Mouse (Mus musculus) midbrain, embryonic 13.5 days (tissue): ENCODE measurements around the gene Ppil1. TPM values are rescaled to one million over a fixed set of nuclear protein-coding genes. Genes with fewer than 3 reads are reported as not detected.
"Not testable (repeated sequence)": the region's sequence is repeated elsewhere in the genome, so short reads cannot be mapped to it uniquely, and the experiment has no call there.

ENCODE experiments used
- ATAC-seq: fragments of 200-750 bp; cut with Nextera tagmentation; 2 replicates; pipeline ENCODE4 v1.8.0; 2017; ENCODE audit warnings: mild to moderate bottlenecking, moderate TSS enrichment, moderate library complexity
- H3K27ac ChIP-seq: fragments of 300-500 bp; sonication (generic); 2 replicates; pipeline ENCODE4 v1.5.1; 2015; ENCODE audit warnings: inconsistent platforms, mild to moderate bottlenecking, moderate library complexity
- H3K27me3 ChIP-seq: fragments of 300-500 bp; sonication (generic); 2 replicates; pipeline ENCODE4 v1.6.1; 2015; ENCODE audit warnings: mild to moderate bottlenecking, inconsistent platforms
- H3K36me3 ChIP-seq: fragments of 300-500 bp; sonication (generic); 2 replicates; pipeline ENCODE4 v1.6.1; 2015; ENCODE audit warnings: mild to moderate bottlenecking, inconsistent platforms
- H3K4me1 ChIP-seq: fragments of 300-500 bp; sonication (generic); replicated peaks from 2 replicates; pipeline ENCODE4 v1.6.1; 2015; ENCODE audit warnings: inconsistent platforms
- H3K4me2 ChIP-seq: fragments of 300-500 bp; sonication (generic); replicated peaks from 2 replicates; pipeline ENCODE4 v1.6.1; 2015; ENCODE audit warnings: moderate library complexity, mild to moderate bottlenecking, inconsistent platforms
- H3K4me3 ChIP-seq: fragments of 300-500 bp; sonication (generic); replicated peaks from 2 replicates; pipeline ENCODE4 v1.5.1; 2015; ENCODE audit warnings: mild to moderate bottlenecking, inconsistent platforms
- H3K9ac ChIP-seq: fragments of 300-500 bp; sonication (generic); replicated peaks from 2 replicates; pipeline ENCODE4 v1.6.1; 2015; ENCODE audit warnings: mild to moderate bottlenecking, inconsistent platforms
- H3K9me3 ChIP-seq: fragments of 300-500 bp; sonication (generic); 2 replicates; pipeline ENCODE4 v1.6.1; 2016; ENCODE audit warnings: mild to moderate bottlenecking, inconsistent platforms
- WGBS: fragments of 180-500 bp; shearing (Covaris S2); methylation state at CpG from one replicate; pipeline ENCODE4 v1.1.7; 2015; 5-methylcytosine and 5-hydroxymethylcytosine counted together
- polyA plus RNA-seq: library from polyadenylated mRNA; unstranded; fragments of >200 nt; fragmentation: Nextera tagmentation; extraction: Ambion mirVana; gene quantifications from 2 replicates; pipeline ENCODE4 v1.2.1, GENCODE M21; 2015

Gene Ppil1
- polyA plus RNA-seq, 1 experiment from 2014 or later: 128 TPM

DNA sequence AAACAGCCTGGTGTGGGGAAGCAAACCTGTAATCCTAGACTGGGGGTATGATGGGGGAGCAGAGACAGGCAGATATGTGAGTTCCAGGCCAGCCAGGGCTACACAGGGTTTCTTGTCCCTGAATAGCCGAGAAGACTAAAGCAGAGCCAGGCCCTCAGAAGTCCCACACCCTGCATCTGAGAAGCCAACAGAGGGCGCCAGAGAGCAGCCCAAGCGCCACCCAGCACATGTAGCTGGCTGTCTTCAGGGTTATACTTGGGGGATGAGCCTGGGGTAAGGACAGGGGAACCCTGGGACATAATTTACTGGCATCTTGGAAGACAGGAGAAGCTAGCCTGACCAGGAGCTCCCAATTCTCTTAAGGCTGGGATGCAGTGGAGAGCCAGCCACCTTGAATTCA is 4.5 kb downstream of the Ppil1 start:
- Histone ChIP-seq H3K9ac (no peak overlapping the region), H3K9me3 (no peaks in the 10 kb centered on the region), H3K4me3 (no peak overlapping the region), H3K27ac (no peak overlapping the region), H3K36me3 (peaks cover 52% of the 10 kb centered on the region), H3K27me3 (no peaks in the 10 kb centered on the region), H3K4me1 (peaks cover 35% of the 10 kb centered on the region), H3K4me2 (peak overlapping the region; percentile 9; the same call in 1 of the 2 replicates)
- WGBS: 3% methylated on average over 3 of the region's 3 CpGs
- peak; percentile 43 for ATAC-seq

- no peak for ATAC-seq
- H3K9me3 ChIP-seq: no peaks in the 10 kb centered on the region
- WGBS: 100% methylated on average over 2 of the region's 2 CpGs
- H3K4me2 ChIP-seq: no peak overlapping the region
- H3K9ac ChIP-seq: no peak overlapping the region
- no peaks in the 10 kb centered on the region for H3K27me3 ChIP-seq
- no peak overlapping the region for H3K27ac ChIP-seq
- no peak overlapping the region for H3K4me3 ChIP-seq
- peaks cover 31% of the 10 kb centered on the region for H3K4me1 ChIP-seq
- peaks cover 57% of the 10 kb centered on the region for H3K36me3 ChIP-seq
Observed at GRCm38 (mm10) chr17:29258921-29259320, 5.1 kb downstream of the Ppil1 start.

- Histone ChIP-seq H3K4me1 (peaks cover 28% of the 10 kb centered on the region), H3K4me2 (no peak overlapping the region), H3K36me3 (peaks cover 60% of the 10 kb centered on the region), H3K27ac (no peak overlapping the region), H3K9ac (no peak overlapping the region), H3K4me3 (no peak overlapping the region), H3K9me3 (no peaks in the 10 kb centered on the region), H3K27me3 (no peaks in the 10 kb centered on the region)
- 89% methylated on average over 10 of the region's 10 CpGs for WGBS
- ATAC-seq: no peak
Observed at GRCm38 (mm10) chr17:29258025-29258558, 5.9 kb downstream of the Ppil1 start.

DNA sequence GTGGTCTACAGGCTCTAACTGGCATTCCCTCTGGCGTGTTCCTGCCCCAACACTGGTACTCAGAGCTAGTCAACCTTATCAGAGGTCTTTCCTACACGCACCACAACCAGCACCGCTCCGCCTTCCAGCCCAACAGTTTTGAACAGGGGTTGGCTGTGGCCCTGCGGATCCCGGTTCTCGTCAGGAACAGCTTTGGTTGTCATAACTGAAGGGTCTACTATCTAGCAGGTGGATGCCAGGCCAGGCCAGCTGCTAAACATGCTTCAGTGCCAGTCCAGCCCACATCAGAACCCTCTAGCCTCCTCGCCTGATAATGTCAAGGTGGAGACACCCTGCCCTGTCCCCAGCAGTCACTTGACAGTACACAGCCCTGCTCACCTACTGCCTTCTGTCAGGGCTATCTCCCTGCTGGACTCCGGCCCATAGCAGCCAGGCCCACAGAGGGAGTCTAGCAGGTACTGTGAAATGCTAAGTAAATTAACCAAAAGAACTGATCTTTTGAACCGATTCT is 6.9 kb downstream of the Ppil1 start:
- Histone ChIP-seq H3K4me1 (peaks cover 23% of the 10 kb centered on the region), H3K9me3 (no peaks in the 10 kb centered on the region), H3K27ac (no peak overlapping the region), H3K4me2 (no peak overlapping the region), H3K27me3 (no peaks in the 10 kb centered on the region), H3K4me3 (no peak overlapping the region), H3K36me3 (peaks cover 68% of the 10 kb centered on the region), H3K9ac (no peak overlapping the region)
- ATAC-seq: no peak
- WGBS: 95% methylated on average over 10 of the region's 10 CpGs

GRCm38 (mm10) chr17:29256507-29256906 is 7.5 kb downstream of the Ppil1 start:
- ATAC-seq: no peak
- H3K27ac ChIP-seq: no peak overlapping the region
- 89% methylated on average over 6 of the region's 6 CpGs for WGBS
- peaks cover 23% of the 10 kb centered on the region for H3K4me1 ChIP-seq
- no peak overlapping the region for H3K9ac ChIP-seq
- H3K27me3 ChIP-seq: no peaks in the 10 kb centered on the region
- no peak overlapping the region for H3K4me3 ChIP-seq
- H3K9me3 ChIP-seq: no peaks in the 10 kb centered on the region
- H3K36me3 ChIP-seq: peaks cover 70% of the 10 kb centered on the region
- no peak overlapping the region for H3K4me2 ChIP-seq

- not testable (repeated sequence) for ATAC-seq
- peaks cover 75% of the 10 kb centered on the region for H3K36me3 ChIP-seq
- WGBS: 93% methylated on average over 6 of the region's 6 CpGs
Observed at GRCm38 (mm10) chr17:29254784-29255183, 9.2 kb downstream of the Ppil1 start.

GRCm38 (mm10) chr17:29253684-29254083 is 10.3 kb downstream of the Ppil1 start:
- H3K9ac ChIP-seq: no peak overlapping the region
- no peak overlapping the region for H3K4me3 ChIP-seq
- H3K4me1 ChIP-seq: peaks cover 13% of the 10 kb centered on the region; the same call in 1 of the 2 replicates
- no peaks in the 10 kb centered on the region for H3K27me3 ChIP-seq
- peaks cover 85% of the 10 kb centered on the region for H3K36me3 ChIP-seq
- H3K27ac ChIP-seq: no peak overlapping the region
- 89% methylated on average over 9 of the region's 9 CpGs for WGBS
- no peak for ATAC-seq
- H3K4me2 ChIP-seq: no peak overlapping the region
- no peaks in the 10 kb centered on the region for H3K9me3 ChIP-seq

More at GRCm38 (mm10) chr17:29254784-29255183, 9.2 kb downstream of the Ppil1 start:
- H3K9me3 ChIP-seq, H3K9ac ChIP-seq, H3K27ac ChIP-seq, H3K4me3 ChIP-seq, H3K4me2 ChIP-seq, H3K27me3 ChIP-seq: not testable (repeated sequence)
- peaks cover 21% of the 10 kb centered on the region for H3K4me1 ChIP-seq

DNA sequence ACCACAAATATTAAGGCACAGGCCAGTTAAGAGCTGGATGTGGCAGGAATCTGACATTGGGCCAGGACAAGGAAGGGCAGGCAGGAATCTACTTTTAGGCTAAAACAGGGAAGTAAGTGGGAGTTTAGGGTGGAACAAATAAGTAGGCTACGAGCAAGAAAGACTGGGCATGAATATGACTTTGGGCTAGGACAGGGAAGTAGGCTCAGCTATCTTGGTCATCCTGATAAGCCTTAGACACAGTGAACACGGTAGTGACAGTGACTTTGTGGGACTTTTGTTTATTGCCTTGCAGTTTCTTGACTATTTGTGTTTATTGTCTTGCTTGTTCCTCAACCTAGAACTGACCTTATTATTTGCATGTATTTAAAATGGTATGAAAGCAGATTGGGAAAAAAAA is 10.8 kb downstream of the Ppil1 start:
- 93% methylated on average over 2 of the region's 2 CpGs for WGBS
- H3K9ac ChIP-seq: no peak overlapping the region
- H3K9me3 ChIP-seq: no peaks in the 10 kb centered on the region
- no peak overlapping the region for H3K4me3 ChIP-seq
- H3K36me3 ChIP-seq: peaks cover 80% of the 10 kb centered on the region
- H3K27ac ChIP-seq: no peak overlapping the region
- peaks cover 13% of the 10 kb centered on the region; the same call in 1 of the 2 replicates for H3K4me1 ChIP-seq
- ATAC-seq: no peak
- no peaks in the 10 kb centered on the region for H3K27me3 ChIP-seq
- no peak overlapping the region for H3K4me2 ChIP-seq

GRCm38 (mm10) chr17:29251608-29252390 is 12.2 kb downstream of the Ppil1 start:
- Histone ChIP-seq H3K36me3 (peaks cover 66% of the 10 kb centered on the region), H3K4me1 (peaks cover 13% of the 10 kb centered on the region; the same call in 1 of the 2 replicates), H3K27me3 (no peaks in the 10 kb centered on the region), H3K27ac (no peak overlapping the region), H3K4me3 (no peak overlapping the region), H3K4me2 (no peak overlapping the region), H3K9me3 (no peaks in the 10 kb centered on the region), H3K9ac (no peak overlapping the region)
- no peak for ATAC-seq
- WGBS: 85% methylated on average over 15 of the region's 15 CpGs

DNA sequence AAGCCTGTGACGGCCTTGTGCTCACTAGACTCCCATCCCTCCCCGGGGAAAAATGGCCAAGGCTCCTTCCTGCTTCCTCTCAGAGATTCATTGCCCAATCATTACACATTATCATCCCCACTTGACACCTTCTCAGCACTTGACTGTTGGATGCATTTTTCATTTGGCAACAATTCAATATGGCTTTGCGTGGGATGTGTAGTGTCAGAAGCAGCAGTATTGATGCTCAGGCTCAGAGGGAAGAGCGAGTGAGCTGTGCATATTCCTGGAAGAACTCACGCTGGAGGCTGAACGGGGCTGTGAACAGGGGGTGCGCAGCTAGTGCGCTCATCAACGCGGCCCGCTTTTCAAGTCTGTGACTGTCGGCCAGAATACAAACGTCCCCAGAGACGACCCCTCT is 13.0 kb downstream of the Ppil1 start:
- ATAC-seq, H3K4me2 ChIP-seq, H3K27ac ChIP-seq, H3K9ac ChIP-seq, H3K27me3 ChIP-seq, H3K9me3 ChIP-seq, H3K4me3 ChIP-seq: not testable (repeated sequence)
- peaks cover 60% of the 10 kb centered on the region for H3K36me3 ChIP-seq
- H3K4me1 ChIP-seq: peaks cover 19% of the 10 kb centered on the region
- WGBS: 88% methylated on average over 14 of the region's 14 CpGs

DNA sequence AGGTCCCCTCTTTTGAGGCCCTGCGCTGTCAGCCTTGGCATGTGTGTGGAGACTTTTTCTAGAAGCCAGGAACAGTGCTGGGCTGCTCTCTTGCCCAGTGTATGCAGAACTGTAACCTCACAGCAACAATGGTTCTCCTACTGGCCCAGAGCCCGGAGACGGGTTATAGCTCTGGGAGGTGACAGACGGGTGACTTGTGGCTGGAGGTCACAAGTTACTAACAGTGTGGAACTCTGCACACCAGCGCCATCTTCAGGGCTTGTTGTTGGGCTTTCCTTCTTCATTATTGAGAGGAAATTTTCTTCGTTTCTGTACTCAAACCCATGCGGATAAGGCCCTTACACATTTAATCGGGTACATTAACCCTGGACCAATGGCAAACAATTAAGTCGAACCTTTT is 14.5 kb downstream of the Ppil1 start:
- no peaks in the 10 kb centered on the region for H3K27me3 ChIP-seq
- no peak overlapping the region for H3K9ac ChIP-seq
- H3K4me3 ChIP-seq: no peak overlapping the region
- H3K36me3 ChIP-seq: peaks cover 49% of the 10 kb centered on the region
- H3K9me3 ChIP-seq: no peaks in the 10 kb centered on the region
- ATAC-seq: no peak
- H3K4me2 ChIP-seq: no peak overlapping the region
- H3K4me1 ChIP-seq: peaks cover 34% of the 10 kb centered on the region
- H3K27ac ChIP-seq: no peak overlapping the region
- WGBS: 61% methylated on average over 9 of the region's 9 CpGs

GRCm38 (mm10) chr17:29247881-29248280 is 16.1 kb downstream of the Ppil1 start:
- no peak overlapping the region for H3K9ac ChIP-seq
- ATAC-seq: no peak
- 87% methylated on average over 13 of the region's 13 CpGs for WGBS
- H3K4me2 ChIP-seq: no peak overlapping the region
- peaks cover 40% of the 10 kb centered on the region for H3K36me3 ChIP-seq
- no peak overlapping the region for H3K27ac ChIP-seq
- peaks cover 48% of the 10 kb centered on the region for H3K4me1 ChIP-seq
- H3K9me3 ChIP-seq: no peaks in the 10 kb centered on the region
- no peaks in the 10 kb centered on the region for H3K27me3 ChIP-seq
- no peak overlapping the region for H3K4me3 ChIP-seq
